Mouse (Mus musculus): ENCODE results near the gene Srgap3.

DNA sequence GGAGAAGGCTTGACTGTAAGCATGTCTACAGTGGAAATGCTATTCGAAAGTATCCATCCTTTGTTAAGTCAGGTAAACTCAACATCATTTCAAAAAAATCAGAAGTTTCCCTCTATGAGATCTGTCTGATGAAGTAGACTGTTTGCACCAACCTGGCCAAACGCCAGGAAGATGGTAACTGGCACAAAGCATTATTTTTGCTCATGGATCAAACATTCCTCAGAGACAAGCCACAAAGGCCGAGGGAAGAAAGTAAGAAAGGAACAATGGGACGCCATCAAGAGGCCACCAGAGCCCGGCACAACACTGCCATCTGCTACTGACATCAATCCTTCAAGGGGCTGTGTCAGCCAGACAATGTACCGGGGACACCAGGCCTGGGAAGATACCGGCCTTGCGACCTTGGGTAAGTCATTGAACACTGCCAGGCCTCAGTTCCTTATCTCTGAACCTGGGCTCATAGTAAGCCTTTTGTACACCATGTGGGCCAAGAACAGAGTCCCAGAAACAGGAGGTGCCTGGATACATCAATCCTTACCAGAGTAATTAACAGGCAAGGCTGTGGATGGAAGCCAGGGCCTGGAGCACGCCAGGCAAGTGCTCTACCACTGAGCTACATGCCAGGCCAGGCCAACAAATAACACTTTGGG is 3.3 kb downstream of the Srgap3 start:
- TF ChIP-seq CTCF (IDR thresholded peaks at IDR 0.05; ENCODE audit: insufficient read depth, low read depth, low read length) = no peak
- TF ChIP-seq POLR2A (IDR thresholded peaks at IDR 0.05; ENCODE audit: insufficient read depth, low read depth, low read length) = no peak
